Mouse (Mus musculus) hindbrain, embryonic 11.5 days (tissue): ENCODE data around the gene 4930432M17Rik. TPM values are rescaled to one million over a fixed set of nuclear protein-coding genes. Genes with fewer than 3 reads are reported as not detected.
A peak's percentile ranks its signal among the peaks of the same experiment; 100 is the strongest.

ENCODE experiments used
- ATAC-seq: fragments of 200-750 bp; cut with Nextera tagmentation; 2 replicates; pipeline ENCODE4 v1.8.0; 2017; ENCODE audit warnings: mild to moderate bottlenecking, moderate TSS enrichment, moderate library complexity; ENCODE audit not compliant: low FRiP score
- DNase-seq: peaks from one replicate; pipeline ENCODE4 v3.0.0-alpha.2; 2015; ENCODE audit warnings: low spot score
- H3K27ac ChIP-seq: fragments of 300-500 bp; sonication (generic); 2 replicates; pipeline ENCODE4 v1.5.1; 2014; ENCODE audit warnings: mild to moderate bottlenecking, low read depth, low read length
- H3K27me3 ChIP-seq: fragments of 300-500 bp; sonication (generic); 2 replicates; pipeline ENCODE4 v1.6.1; 2014; ENCODE audit warnings: mild to moderate bottlenecking, low read length, moderate library complexity, mixed read lengths; ENCODE audit not compliant: control insufficient read depth, insufficient read depth
- H3K36me3 ChIP-seq: fragments of 300-500 bp; sonication (generic); 2 replicates; pipeline ENCODE4 v1.6.1; 2014; ENCODE audit warnings: mild to moderate bottlenecking, low read length, moderate library complexity, mixed read lengths; ENCODE audit not compliant: control insufficient read depth, insufficient read depth
- H3K4me1 ChIP-seq: fragments of 300-500 bp; sonication (generic); replicated peaks from 2 replicates; pipeline ENCODE4 v1.6.1; 2014; ENCODE audit warnings: low read length, mixed read lengths; ENCODE audit not compliant: control insufficient read depth, insufficient read depth
- H3K4me2 ChIP-seq: fragments of 300-500 bp; sonication (generic); replicated peaks from 2 replicates; pipeline ENCODE4 v1.6.1; 2014; ENCODE audit warnings: mild to moderate bottlenecking, low read depth, low read length
- H3K4me3 ChIP-seq: fragments of 300-500 bp; sonication (generic); 2 replicates; pipeline ENCODE4 v1.5.1; 2014; ENCODE audit warnings: low read depth, low read length
- H3K9ac ChIP-seq: fragments of 300-500 bp; sonication (generic); 2 replicates; pipeline ENCODE4 v1.6.1; 2014; ENCODE audit warnings: low read depth, low read length
- H3K9me3 ChIP-seq: fragments of 300-500 bp; sonication (generic); 2 replicates; pipeline ENCODE4 v1.6.1; 2016; ENCODE audit warnings: low read length; ENCODE audit not compliant: control insufficient read depth
- WGBS: fragments of 180-500 bp; shearing (Covaris S2); extraction: QIAGEN DNeasy Blood & Tissue Kit; methylation state at CpG from one replicate; pipeline ENCODE4 v1.1.7; 2014; 5-methylcytosine and 5-hydroxymethylcytosine counted together
- polyA plus RNA-seq: library from polyadenylated mRNA; unstranded; fragments of >200 nt; fragmentation: Nextera tagmentation; extraction: Ambion mirVana; gene quantifications from 2 replicates; pipeline ENCODE4 v1.2.1, GENCODE M21; 2014

4930432M17Rik gene
- polyA plus RNA-seq, 1 experiment from 2014 or later = not detected

DNA sequence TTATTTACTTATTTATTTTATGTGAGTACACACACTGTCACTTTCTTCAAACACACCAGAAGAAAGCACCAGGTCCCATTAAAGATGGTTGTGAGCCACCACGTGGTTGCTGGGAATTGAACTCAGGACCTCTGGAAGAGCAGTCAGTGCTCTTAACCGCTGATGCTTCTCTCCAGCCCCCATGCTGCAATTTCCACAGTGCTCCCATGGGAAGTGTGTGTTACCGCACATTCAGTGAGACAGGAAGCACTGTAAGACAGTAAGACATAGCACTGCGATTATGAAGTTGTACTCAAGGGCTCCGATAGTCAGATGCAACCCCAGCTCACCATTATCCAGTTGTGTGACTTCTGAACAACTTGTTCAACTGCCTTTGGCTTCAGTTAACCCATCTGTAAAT, 45.9 kb downstream of the 4930432M17Rik start:
- WGBS = 89% methylated on average over 5 of the region's 5 CpGs
- no peaks in the 10 kb centered on the region for H3K27me3 ChIP-seq
- ATAC-seq (no peak), DNase-seq (no peak)
- H3K27ac ChIP-seq = no peak overlapping the region
- H3K4me1 ChIP-seq = peaks cover under 1% of the 10 kb centered on the region; the same call in 1 of the 2 replicates
- no peak overlapping the region for H3K4me3 ChIP-seq
- H3K4me2 ChIP-seq = no peak overlapping the region
- no peaks in the 10 kb centered on the region for H3K9me3 ChIP-seq
- no peaks in the 10 kb centered on the region for H3K36me3 ChIP-seq
- no peak overlapping the region for H3K9ac ChIP-seq

DNA sequence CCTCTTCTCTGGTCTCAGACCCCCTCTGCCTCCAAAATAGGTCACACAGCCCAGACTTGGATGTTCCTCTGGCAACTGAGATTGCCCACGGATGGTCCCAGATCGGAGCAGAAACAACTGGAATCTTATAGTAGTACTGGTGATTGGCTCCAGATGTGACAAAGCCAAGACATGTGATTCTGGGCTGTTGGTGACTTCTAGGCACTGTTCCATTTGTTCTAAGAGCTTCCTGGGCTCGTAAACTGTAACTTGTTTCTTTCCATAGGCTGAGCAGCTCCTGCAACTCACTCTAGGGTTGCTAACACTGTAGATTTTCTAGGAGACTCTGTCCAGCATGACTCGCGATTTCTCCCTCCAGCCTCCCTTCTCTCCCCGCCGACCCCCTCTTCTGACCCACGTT, 48.1 kb downstream of the 4930432M17Rik start:
- 75% methylated on average over 8 of the region's 8 CpGs for WGBS
- Histone ChIP-seq H3K9me3 (no peaks in the 10 kb centered on the region), H3K27me3 (peaks cover 4% of the 10 kb centered on the region; the same call in 1 of the 2 replicates), H3K4me2 (no peak overlapping the region), H3K27ac (no peak overlapping the region), H3K4me3 (no peak overlapping the region), H3K9ac (no peak overlapping the region), H3K36me3 (no peaks in the 10 kb centered on the region), H3K4me1 (peaks cover 3% of the 10 kb centered on the region; the same call in 1 of the 2 replicates)
- ATAC-seq = no peak
- DNase-seq = no peak

DNA sequence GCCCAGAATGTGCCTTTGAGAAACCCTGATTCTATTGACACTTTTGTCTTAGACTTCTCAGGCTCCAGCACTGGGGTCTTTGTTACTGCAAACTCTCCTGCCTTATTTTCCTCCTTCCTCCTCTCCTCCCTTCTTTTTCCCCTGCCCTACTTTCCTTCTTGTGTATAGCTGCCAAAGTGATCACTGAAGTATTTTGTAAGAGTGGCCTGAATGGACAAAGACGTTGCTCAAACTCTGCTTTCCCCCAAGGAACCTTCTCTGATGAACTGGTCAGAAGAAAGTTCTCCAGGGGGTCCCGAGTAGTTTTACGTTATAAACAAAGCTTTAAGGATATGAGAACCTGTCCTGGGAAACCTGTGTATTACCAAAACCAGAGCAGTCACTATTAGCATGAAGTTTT, 49.1 kb downstream of the 4930432M17Rik start:
- no peak overlapping the region for H3K4me2 ChIP-seq
- whole genome bisulfite sequencing = 77% methylated on average over 3 of the region's 3 CpGs
- no peak overlapping the region for H3K4me3 ChIP-seq
- DNase-seq (no peak), ATAC-seq (no peak)
- peaks cover 9% of the 10 kb centered on the region for H3K27me3 ChIP-seq
- no peak overlapping the region for H3K27ac ChIP-seq
- H3K9ac ChIP-seq = no peak overlapping the region
- H3K36me3 ChIP-seq = no peaks in the 10 kb centered on the region
- no peaks in the 10 kb centered on the region for H3K9me3 ChIP-seq
- H3K4me1 ChIP-seq = peaks cover 3% of the 10 kb centered on the region; the same call in 1 of the 2 replicates

DNA sequence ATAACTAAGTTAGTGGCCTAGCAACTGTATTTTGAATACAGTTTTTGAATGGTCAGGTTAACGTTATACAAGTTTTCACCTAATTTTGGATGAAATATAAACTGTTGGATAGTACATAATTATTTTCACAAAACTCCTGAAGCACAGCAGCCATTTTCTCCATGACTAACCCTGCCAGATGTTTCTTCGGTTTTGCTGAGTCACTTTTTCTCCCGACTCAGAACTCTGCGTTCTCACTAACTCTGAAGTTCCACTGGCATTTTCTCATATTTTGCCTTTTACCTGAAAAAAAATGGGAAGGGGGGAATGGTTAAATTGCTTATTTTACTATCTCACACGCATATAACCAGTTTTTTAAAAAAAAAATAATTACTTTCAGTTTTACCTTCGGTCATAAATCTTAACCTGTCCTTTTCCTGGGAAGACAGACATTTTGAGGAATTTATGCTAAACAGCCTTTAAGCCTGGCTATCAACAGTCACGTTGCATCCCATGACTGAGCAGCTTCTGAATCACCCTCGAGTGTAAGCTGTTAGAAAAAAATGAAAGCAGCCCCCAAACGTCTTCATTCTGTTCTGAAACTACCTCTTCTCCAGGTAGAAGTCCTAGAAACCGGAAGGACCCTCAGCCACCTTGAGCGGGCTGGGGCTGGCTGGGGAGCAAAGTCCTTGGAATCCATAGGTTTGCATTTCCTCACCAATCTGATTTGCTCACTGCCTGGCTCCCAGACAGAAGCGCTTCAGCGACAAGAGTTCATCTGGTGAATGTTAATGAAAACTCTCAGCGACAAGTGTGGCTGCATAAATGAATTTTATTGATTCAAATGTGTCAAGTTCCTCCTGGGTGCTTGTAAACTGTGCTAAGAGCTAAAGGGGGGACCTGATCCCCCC, 50.5 kb downstream of the 4930432M17Rik start:
- H3K9ac ChIP-seq = no peak overlapping the region
- no peak overlapping the region for H3K27ac ChIP-seq
- no peaks in the 10 kb centered on the region for H3K36me3 ChIP-seq
- ATAC-seq (no peak), DNase-seq (no peak)
- peaks cover 3% of the 10 kb centered on the region; the same call in 1 of the 2 replicates for H3K4me1 ChIP-seq
- H3K4me2 ChIP-seq = no peak overlapping the region
- H3K9me3 ChIP-seq = no peaks in the 10 kb centered on the region
- H3K27me3 ChIP-seq = peaks cover 9% of the 10 kb centered on the region
- 53% methylated on average over 14 of the region's 14 CpGs for WGBS
- H3K4me3 ChIP-seq = no peak overlapping the region

DNA sequence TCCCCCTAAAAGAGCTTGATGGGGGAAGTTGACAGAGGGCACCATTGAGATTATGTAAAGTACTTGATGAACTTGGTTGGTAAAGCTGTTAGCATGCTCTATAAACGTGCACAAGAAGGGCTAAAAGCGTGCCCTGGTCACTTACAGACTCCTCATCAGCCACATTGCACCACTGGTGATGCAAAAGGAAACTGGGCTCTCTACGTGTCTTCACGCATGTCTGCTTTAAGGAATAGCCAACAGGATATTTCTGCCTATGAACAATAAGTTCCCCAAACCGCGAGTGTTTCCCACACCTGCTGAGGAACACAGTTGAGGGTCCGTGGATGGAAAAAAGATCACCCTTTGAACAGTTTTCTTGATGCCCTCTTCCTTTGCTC, 51.1 kb downstream of the 4930432M17Rik start:
- Histone ChIP-seq H3K9ac (no peak overlapping the region), H3K4me2 (no peak overlapping the region), H3K27me3 (peaks cover 9% of the 10 kb centered on the region), H3K4me1 (peaks cover 3% of the 10 kb centered on the region; the same call in 1 of the 2 replicates), H3K36me3 (no peaks in the 10 kb centered on the region), H3K9me3 (no peaks in the 10 kb centered on the region), H3K27ac (no peak overlapping the region), H3K4me3 (no peak overlapping the region)
- WGBS = 73% methylated on average over 7 of the region's 7 CpGs
- DNase-seq (no peak), ATAC-seq (no peak)

DNA sequence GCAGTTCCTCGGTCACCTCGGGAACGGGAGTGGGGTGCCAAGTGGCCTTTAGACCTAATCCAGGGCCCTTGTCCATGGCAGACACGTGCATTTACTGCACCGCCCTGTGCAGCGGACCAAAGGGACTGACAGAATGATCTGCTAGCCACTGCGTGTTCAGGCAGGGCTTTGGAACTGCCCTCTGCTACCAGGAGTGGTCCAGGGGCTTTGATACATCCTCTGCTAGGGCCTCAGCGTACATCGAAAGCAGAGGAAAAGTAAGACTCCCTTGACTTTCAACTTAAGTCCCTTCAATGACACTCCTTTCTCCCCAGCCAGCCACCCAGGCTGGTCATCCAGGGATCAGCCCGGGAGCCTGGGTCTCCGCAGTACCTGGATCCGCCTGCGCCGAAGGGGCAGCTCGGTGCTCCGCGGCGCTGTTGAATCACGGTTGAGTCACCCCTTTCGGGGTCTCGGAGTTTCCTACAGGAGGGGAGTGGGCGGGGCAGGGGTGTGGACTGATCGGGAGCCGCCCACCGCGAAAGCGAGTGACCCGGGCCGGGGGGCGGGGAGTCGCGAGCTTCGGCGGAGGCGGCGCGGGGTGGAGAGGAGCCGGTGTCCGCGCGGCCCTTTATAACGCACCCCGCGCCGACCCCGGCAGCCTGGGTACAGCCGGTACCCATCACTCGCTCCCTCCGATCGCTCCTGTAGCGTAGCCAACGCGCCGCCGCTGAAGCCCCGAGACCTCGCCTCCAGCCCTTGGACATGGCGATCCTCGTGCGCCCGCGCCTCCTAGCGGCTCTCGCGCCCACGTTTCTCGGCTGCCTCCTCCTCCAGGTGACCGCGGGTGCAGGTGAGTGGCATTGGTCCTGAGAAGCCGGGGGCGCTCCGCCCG, 52.6 kb downstream of the 4930432M17Rik start, which contains the start of gene F3:
Gene F3, plus strand, starts transcription at position 567 of the 874 bp plus-strand sequence.
- Histone ChIP-seq H3K9me3 (no peaks in the 10 kb centered on the region), H3K4me1 (peaks cover 3% of the 10 kb centered on the region; the same call in 1 of the 2 replicates), H3K27me3 (peaks cover 9% of the 10 kb centered on the region), H3K9ac (peak within 1 kb of the TSS; percentile 51), H3K27ac (no peak within 1 kb of the TSS; the same call in 1 of the 2 replicates), H3K4me3 (peak within 1 kb of the TSS; percentile 60), H3K36me3 (no peaks in the 10 kb centered on the region), H3K4me2 (peak within 1 kb of the TSS; percentile 91)
- 1% methylated on average over 58 of the region's 73 CpGs for WGBS
- DNase-seq (peak; percentile 86), ATAC-seq (peak; percentile 91)

DNA sequence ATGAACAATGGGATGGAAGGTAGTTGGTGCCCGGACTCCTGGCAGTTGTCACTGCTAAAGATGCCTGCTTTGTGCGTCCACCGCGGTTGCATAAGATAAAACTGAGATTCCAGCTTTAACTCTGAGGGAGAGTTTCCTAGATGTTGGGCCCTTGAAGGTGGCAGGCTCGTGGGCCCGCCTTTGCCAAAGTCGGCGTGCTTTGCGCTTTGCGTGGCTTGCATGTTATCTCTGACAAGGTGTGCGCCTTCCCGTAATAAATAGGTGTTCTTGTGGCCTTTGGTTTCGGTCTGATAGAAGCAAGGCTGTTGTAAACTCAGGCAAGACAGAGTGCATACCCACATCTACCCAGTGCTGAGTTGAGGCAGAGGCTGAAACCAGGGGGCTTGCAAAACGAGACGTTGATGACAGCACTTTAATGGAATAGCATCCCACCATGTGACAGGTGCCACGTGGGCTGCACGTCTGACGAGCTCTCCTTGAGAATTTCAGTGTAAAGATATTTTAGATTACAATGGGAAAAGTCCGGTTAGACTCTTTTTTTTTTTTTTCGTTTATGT, 53.5 kb downstream of the 4930432M17Rik start:
- H3K36me3 ChIP-seq = no peaks in the 10 kb centered on the region
- no peak overlapping the region for H3K27ac ChIP-seq
- 5% methylated on average over 20 of the region's 20 CpGs for WGBS
- peaks cover 9% of the 10 kb centered on the region for H3K27me3 ChIP-seq
- DNase-seq (no peak), ATAC-seq (no peak)
- no peaks in the 10 kb centered on the region for H3K9me3 ChIP-seq
- H3K4me2 ChIP-seq = peak overlapping the region; percentile 91
- no peak overlapping the region; the same call in 1 of the 2 replicates for H3K9ac ChIP-seq
- H3K4me1 ChIP-seq = peaks cover 3% of the 10 kb centered on the region; the same call in 1 of the 2 replicates
- H3K4me3 ChIP-seq = peak overlapping the region; percentile 60

DNA sequence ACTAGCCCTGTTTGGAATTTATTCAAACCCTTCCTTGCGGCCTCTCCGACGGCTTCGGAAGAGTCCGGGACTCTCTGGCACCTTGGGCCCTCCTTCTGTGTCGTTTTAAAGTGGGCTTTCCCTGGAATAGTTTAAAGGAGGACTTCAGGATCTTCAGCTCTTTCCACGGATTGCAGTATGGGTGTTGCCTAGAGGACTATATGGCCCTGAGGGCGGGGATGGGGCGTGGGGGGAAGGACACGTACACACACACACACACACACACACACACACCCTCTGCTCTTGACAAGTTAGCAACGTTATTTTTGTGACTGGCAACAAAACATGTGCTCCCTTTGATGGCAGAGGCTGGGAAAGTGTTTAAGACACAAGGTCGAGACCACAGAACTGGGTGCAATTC, 54.0 kb downstream of the 4930432M17Rik start:
- Histone ChIP-seq H3K4me1 (peaks cover 3% of the 10 kb centered on the region; the same call in 1 of the 2 replicates), H3K36me3 (no peaks in the 10 kb centered on the region), H3K27ac (no peak overlapping the region), H3K27me3 (peaks cover 9% of the 10 kb centered on the region), H3K4me2 (no peak overlapping the region; the same call in 1 of the 2 replicates), H3K9ac (no peak overlapping the region), H3K4me3 (no peak overlapping the region), H3K9me3 (no peaks in the 10 kb centered on the region)
- DNase-seq = no peak
- ATAC-seq = no peak
- 38% methylated on average over 12 of the region's 12 CpGs for WGBS
